Mouse (Mus musculus): ENCODE measurements around the gene Tex2. TPM values are rescaled to one million over a fixed set of nuclear protein-coding genes. Genes with fewer than 3 reads are reported as not detected.

Tex2 gene
- total RNA-seq, 2 experiments from 2014 or later = 18.9 to 41.8 TPM

GRCm38 (mm10) chr11:106465932-106466331 is 147.3 kb downstream of the Tex2 start:
- no peak for ATAC-seq (replicated peaks; ENCODE audit: low FRiP score, poor library complexity, severe bottlenecking)

GRCm38 (mm10) chr11:106465545-106465903 is 147.7 kb downstream of the Tex2 start:
- ATAC-seq (replicated peaks; ENCODE audit: low FRiP score, poor library complexity, severe bottlenecking) = no peak

GRCm38 (mm10) chr11:106464681-106465544 is 148.3 kb downstream of the Tex2 start:
- ATAC-seq (replicated peaks; ENCODE audit: low FRiP score, poor library complexity, severe bottlenecking) = no peak

GRCm38 (mm10) chr11:106463845-106464244 is 149.4 kb downstream of the Tex2 start:
- no peak for ATAC-seq (replicated peaks; ENCODE audit: low FRiP score, poor library complexity, severe bottlenecking)

- ATAC-seq (replicated peaks; ENCODE audit: low FRiP score, poor library complexity, severe bottlenecking) = no peak
These were observed 150.9 kb downstream of the Tex2 start for GRCm38 (mm10) chr11:106462309-106462708.

GRCm38 (mm10) chr11:106461145-106461932 is 151.9 kb downstream of the Tex2 start:
- no peak for ATAC-seq (replicated peaks; ENCODE audit: low FRiP score, poor library complexity, severe bottlenecking)

- ATAC-seq (replicated peaks; ENCODE audit: low FRiP score, poor library complexity, severe bottlenecking) = no peak
These were observed 152.6 kb downstream of the Tex2 start for GRCm38 (mm10) chr11:106460671-106461070.

GRCm38 (mm10) chr11:106458540-106458939 is 154.7 kb downstream of the Tex2 start:
- ATAC-seq (replicated peaks; ENCODE audit: low FRiP score, poor library complexity, severe bottlenecking) = no peak

Other genes with a start within 250 kb of the Tex2 start
- gene Prr29, start 248.0 kb downstream of the Tex2 start, total RNA-seq (2015; ENCODE audit: low replicate concordance) = not detected in 2 replicates
- gene Prr29, start 248.0 kb downstream of the Tex2 start, total RNA-seq (2017; ENCODE audit: low replicate concordance) = not detected in 2 replicates
- 23.9 TPM in 1 of 2 replicates, not detected in the other for gene Icam2, start 225.3 kb downstream of the Tex2 start, total RNA-seq (2015; ENCODE audit: low replicate concordance)
- 9.5 and 15.1 TPM in 2 replicates for gene Icam2, start 225.3 kb downstream of the Tex2 start, total RNA-seq (2017; ENCODE audit: low replicate concordance)
- gene Ern1, start 125.6 kb downstream of the Tex2 start, total RNA-seq (2015; ENCODE audit: low replicate concordance) = 8.8 and 11.9 TPM in 2 replicates
- gene Ern1, start 125.6 kb downstream of the Tex2 start, total RNA-seq (2017; ENCODE audit: low replicate concordance) = 5.9 and 6.7 TPM in 2 replicates
- gene Pecam1, start 137.2 kb upstream of the Tex2 start, total RNA-seq (2015; ENCODE audit: low replicate concordance) = 7.1 and 16.6 TPM in 2 replicates
- 5.5 and 7.2 TPM in 2 replicates for gene Pecam1, start 137.2 kb upstream of the Tex2 start, total RNA-seq (2017; ENCODE audit: low replicate concordance)
- 7.9 and 10.5 TPM in 2 replicates for gene Milr1, start 137.8 kb upstream of the Tex2 start, total RNA-seq (2015; ENCODE audit: low replicate concordance)
- gene Milr1, start 137.8 kb upstream of the Tex2 start, total RNA-seq (2017; ENCODE audit: low replicate concordance) = 9.1 and 13.4 TPM in 2 replicates
- gene Polg2, start 166.1 kb upstream of the Tex2 start, total RNA-seq (2015; ENCODE audit: low replicate concordance) = 3.2 and 4.6 TPM in 2 replicates
- 1.4 and 3.9 TPM in 2 replicates for gene Polg2, start 166.1 kb upstream of the Tex2 start, total RNA-seq (2017; ENCODE audit: low replicate concordance)
- gene Ddx5, start 175.8 kb upstream of the Tex2 start, total RNA-seq (2015; ENCODE audit: low replicate concordance) = 493 and 595 TPM in 2 replicates
- gene Ddx5, start 175.8 kb upstream of the Tex2 start, total RNA-seq (2017; ENCODE audit: low replicate concordance) = 692 and 836 TPM in 2 replicates
- 60.8 and 66.3 TPM in 2 replicates for gene Cep95, start 175.8 kb upstream of the Tex2 start, total RNA-seq (2015; ENCODE audit: low replicate concordance)
- gene Cep95, start 175.8 kb upstream of the Tex2 start, total RNA-seq (2017; ENCODE audit: low replicate concordance) = 39.8 and 61.5 TPM in 2 replicates

Data from erythroid progenitor cell, adult 5-6 weeks (primary cell).